Mouse (Mus musculus) ES-CJ7 (cell line): ENCODE measurements around the gene Nol9.

Experiments used
- DNase-seq: peaks from one replicate; pipeline ENCODE4 v3.0.0; 2011; ENCODE audit warnings: low read depth, low spot score

The Nol9 gene

DNA sequence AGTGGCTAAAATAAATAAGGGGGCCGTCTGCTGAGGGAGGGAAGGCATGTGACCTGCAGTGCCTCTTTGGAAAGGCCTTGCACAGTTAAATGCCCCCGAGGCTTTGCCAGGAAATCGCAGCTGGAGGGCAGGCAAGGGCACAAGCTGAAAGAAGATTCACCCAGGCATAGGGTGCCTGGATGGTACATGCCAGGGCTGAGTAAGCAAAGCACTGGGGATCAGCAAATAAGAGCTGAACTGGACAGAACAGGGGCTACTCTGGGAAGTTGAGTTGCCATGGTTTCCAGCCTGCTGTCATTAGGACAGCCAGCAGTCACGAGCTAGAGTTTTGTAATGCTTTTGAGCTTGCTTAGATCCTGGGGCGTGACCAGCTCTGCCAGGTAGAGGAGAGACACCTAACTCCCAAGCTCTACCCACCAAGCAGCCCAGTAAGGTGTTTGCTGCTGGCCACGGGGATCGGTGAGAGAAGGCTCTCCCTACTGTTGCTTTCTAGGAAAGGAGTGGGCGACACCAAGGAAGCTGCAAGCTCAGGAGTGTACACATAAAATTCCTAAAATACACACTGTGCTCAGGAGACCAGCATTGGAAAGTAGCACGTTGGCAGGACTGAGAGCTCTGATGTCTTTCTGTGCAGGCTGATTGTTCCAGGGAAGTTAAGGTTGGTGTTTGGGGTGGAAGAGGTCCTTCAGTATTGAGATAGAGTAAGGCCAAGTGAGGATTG lies 23.4 kb downstream of the Nol9 start:
- no peak for DNase-seq

DNA sequence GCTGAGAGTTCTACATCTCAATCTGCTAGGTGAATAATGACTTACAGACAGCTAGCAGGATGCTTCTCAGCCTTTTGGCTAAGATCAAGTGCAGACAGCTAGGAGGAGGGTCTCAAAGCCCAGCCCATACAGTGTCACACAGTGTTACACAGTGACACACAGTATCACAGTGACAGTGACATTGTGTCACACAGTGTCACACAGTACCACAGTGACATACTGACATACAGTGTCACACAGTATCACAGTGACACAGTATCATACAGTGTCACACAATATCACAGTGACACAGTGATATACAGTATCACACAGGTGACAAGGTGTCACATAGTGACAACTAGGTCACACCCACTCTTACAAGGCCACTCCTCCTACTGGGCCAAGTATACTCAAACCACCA lies 28.2 kb downstream of the Nol9 start:
- DNase-seq = no peak

DNA sequence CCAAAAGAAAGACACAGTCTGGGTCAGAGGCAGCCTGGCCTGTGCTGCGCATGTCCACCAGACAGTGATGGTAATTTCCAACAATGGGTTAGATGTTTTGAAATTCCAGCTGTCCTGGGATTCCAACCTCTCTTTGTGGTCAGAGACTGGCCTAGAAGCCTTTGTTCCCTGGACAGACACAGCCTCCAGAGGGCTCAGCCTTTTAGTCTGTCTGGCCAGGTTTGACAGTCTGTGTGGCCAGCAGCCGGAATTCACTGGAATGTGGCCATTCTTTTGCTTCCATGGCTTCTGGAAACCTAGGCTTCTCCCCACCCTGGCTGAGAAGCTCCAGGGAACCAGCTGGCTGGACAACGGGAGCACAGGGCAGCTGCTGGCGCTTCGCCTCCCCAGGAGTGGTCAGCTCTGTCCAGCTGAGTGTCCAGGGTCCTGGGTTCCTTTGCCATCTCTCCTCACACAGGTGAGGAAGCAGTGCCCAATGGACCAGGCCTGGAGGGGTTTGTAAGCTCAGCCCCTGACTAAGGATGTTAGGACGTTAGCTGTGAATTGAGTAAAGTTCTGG lies 29.1 kb downstream of the Nol9 start:
- no peak for DNase-seq

DNA sequence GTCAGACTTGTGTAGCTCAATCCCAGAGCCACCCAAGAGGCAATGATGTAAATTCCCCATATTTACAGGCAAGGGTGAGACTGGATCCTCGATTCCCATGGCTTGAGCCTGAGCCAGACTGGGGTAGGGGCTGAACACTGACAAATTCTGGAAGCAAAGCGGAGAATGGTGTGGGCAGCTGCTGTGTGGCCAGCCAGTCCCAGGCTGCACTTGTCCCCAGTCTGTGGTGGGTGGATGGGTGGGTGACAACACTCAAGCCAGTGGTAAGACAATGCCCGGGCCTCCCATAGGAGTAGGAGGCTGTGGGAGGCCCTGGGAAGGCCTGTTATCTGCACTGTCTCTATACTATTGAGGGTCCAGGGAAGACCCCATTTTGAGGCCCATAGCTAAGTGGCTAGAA lies 30.1 kb downstream of the Nol9 start:
- DNase-seq = no peak

DNA sequence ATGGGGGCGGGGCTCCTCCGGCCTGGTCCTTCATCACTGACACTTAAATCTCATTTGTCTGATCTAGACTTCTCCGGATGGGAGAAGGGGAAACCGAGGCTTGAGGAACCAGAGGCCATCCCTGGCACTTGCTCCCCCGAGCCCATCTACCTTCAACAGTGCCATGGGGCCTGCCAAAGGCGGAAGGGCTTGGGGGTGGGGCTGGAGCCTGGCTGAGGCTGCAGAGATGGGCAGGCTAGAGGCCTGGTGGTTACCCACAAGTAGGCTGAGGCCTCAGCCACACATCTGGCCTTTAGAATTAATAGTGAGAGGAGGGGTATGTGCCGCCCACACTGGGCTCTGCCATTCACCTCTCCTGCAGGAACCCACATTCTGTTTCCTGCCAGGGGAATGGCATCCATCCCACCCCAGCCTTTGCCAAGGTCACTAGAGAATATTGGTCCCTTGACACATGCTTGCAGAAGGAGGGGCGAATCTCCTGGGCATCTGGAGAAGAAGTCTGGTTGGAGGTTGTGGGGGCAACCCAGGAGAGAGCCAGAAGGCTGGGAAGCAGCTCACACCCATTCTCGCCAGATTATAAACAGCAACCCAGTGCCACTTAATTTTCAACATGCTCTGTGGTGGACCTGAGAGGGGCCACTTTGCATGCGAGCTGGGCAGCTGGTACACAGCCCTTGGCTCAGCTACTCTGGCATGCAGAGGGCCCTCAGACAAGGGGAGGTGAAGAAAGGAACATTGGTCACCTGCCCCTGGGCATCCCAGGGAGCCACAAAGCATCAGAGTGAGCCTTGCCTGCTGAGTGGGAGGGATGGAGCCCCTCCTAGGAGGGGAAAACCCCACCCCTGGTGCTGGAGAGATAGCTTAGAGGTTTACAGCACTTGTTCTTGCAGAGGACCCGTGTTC lies 31.6 kb downstream of the Nol9 start:
- no peak for DNase-seq

DNA sequence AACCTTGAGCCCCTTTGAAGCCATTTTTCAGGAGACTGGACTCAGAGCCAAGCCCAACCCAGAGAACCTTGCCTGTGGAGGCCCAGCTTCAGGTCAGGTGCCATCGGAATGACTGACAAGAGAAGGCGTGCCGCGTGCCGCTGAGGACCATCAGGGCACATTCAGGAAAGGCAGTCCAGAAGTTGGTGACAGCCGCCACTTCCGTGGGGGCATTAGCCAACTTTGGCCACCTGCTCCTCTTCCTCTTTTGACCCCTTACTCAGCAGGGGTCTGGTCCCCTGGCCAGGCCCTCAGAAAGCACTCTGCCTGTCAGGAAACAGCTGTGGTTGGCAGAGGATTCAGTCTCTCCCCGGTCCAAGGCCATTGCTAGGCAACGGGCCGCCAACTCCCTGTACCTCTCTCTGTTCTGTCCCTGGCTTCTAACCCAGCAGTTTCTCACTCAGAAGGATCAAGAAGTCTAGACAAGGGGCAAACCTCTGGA lies 33.0 kb downstream of the Nol9 start, which contains the start of gene Plekhg5:
Gene Plekhg5, plus strand, starts transcription at position 378 of the 481 bp plus-strand sequence.
- peak; percentile 53 for DNase-seq

DNA sequence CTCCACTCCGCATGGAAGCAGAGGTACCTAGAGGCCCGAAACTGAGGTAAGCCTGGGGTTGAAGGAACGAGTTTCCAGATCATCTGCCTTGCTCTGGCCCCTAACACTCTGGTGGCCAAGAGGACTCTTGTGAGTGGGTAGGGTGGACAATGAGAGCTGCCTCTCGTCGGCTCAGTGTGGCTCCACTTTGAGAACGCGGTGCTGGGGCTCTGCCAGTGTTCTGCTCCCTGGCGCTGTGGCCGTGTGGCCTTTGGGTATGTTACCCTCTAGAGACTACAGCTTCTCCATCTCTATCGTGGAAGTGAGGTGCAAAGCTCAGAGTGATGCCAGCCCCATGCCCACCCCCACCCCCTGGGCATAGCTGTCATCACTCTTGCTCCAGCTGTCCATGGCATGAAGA lies 33.5 kb downstream of the Nol9 start:
- no peak for DNase-seq

DNA sequence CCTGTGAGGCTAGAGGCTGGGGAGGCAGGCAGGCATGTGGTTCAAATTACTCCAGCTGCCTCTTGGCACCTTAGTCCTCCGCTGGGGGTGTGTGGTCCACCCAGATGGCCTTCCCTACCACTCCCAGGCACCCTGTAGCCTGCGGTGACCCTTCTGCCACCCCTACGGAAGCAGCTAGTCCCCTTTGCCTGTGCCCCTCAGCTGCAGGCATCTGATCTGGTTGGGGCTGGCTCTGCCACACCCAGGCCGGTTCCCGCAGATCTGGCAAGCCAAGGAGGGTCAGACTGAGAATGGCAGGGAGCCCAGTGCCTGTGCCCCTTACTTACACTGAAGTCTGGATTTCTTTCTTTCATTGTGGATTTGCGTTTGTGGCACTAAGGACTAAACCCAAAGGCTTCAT lies 34.6 kb downstream of the Nol9 start:
- DNase-seq = no peak

DNA sequence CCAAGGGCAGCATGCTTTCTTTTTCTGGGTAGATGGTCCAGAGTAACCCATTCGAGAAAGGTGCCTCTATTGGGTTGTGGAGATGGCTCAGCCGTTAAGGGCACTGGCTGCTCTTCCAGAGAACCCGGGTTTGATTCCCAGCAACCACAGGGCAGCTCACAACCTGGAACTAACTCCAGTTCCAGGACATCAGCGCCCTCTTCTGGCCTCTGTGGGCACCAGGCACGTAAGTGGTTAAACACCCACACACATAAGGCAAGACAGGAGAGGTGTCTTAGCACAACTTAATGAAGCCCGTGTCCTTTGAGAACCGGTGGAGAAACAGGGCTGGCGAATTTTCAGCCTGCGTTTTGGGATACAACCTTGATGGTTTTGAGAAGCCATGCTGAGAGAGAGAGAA lies 35.4 kb downstream of the Nol9 start:
- peak; percentile 65 for DNase-seq

DNA sequence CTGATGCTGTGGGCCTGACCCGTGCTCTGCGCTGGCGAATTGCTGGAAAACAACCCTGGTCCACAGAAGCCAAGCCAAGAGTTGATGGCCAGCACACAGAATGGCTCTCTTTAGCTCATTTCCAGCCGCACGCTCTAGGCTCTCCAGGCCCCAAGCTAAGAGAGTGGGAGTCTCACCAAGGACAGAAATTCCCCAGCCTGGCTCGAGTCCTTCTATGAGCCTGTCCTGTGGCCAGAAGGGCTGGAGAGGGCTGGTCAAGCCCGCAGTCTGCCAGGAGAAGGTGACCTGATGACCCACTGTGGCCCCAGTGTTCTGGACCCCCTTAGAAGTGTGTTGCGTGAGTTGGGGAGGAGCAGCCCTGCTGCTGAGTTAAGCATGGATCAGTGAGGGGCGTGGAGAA lies 38.1 kb downstream of the Nol9 start:
- DNase-seq = no peak

DNA sequence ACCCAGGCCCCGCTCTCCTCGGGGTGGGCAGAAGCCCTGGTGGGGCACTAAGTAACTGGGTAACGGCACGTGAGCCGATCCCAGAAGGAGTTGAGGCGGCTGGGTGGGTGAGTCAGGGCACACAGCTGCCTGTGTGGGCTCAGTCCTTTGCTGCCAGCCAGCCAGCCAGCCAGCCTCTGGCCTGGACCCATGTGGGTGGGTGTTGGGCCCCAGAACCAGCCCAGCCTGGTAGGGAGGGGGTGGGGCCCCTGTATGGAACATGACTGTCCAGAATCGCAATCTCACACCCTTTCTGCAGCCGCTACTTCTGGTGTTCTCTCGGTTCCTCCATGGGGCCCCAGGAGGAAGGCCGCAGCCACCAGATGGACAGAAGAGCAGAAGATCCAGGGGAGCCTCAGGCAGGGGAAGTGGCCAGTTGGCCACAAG lies 39.0 kb downstream of the Nol9 start:
- DNase-seq = no peak

DNA sequence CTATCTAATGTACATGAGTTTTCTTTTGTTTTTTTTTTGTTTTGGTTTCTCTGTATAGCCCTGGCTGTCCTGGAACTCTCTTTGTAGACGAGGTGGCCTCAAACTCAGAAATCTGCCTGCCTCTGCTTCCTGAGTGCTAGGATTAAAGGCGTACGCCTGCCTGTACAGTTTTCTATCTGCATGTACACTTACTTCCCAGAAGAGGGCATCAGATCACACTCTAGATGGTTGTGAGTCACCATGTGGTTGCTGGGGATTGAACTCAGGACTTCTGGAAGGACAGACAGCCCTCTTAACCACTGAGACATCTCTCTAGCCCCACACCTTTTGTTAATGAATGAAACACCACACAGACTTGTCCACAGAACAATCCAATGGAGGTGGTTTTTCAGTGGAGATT lies 40.1 kb downstream of the Nol9 start:
- DNase-seq = peak; percentile 72

DNA sequence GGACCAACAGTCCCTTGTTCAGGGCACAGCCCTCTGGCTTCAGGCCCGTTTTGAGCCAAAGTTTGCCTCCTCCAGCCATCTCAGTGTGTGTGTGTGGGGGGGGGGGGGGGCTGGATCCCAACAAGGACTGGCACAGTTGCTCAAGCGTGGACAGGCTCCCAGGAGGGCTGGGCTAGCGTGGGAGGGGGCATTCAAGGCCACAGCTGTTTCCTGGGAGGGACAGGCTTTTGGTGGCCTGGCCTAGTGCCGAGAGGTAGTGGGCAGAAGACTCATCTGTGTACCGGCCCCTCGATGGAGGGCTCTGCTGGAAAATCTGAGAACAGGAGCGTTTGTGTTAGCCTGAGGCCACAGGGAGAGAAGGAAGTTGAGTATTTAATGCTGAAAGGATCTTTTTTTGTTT lies 40.8 kb downstream of the Nol9 start:
- no peak for DNase-seq

DNA sequence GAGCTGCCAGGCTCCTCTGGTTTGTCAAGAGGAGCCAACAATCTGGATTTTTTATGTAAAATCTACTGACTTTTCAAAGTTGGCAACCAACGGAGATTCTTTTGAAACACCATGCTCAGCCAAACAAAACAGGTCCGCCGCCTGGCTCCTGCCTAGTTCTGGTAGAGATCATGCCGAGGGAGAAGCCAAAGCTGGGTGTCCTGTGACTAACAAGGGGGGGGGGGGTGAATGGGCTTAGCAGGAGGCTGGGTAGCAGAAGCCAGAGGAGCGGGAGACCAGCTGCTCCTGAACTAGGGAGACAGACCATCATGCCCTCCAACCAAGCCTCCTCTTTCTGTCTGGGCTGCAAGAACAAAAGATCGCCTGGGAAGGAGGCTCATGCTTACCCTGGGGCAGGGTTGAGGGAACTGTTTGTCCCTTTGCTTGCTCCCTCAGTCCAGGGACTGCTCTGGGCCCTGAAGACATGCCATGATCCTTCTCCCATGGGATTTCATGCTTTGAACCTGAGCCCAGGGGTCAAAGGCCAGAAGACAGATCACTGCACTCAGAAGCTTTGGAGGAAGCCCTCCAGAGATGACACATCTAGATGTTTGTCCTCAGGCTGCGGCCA lies 44.6 kb downstream of the Nol9 start:
- DNase-seq = no peak

DNA sequence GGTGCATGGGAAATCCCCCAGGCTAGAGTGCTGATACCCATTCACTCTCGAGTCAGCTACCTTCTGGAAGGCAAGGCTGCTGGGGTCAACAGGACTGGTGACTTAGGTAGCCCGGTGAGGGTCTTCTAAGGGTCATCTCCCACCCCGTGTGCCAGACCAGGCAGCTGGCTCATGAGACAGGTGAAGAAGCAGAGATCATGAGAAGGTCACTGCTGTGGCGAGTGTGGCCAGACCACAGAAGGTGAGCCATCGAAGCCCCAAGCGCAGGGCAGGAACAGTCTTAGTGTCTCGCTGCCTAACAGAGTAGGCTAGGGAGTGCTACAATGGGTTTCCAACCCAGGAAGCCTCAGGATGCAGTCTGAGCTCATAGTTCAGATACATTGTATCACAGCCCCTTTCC lies 45.5 kb downstream of the Nol9 start:
- no peak for DNase-seq

DNA sequence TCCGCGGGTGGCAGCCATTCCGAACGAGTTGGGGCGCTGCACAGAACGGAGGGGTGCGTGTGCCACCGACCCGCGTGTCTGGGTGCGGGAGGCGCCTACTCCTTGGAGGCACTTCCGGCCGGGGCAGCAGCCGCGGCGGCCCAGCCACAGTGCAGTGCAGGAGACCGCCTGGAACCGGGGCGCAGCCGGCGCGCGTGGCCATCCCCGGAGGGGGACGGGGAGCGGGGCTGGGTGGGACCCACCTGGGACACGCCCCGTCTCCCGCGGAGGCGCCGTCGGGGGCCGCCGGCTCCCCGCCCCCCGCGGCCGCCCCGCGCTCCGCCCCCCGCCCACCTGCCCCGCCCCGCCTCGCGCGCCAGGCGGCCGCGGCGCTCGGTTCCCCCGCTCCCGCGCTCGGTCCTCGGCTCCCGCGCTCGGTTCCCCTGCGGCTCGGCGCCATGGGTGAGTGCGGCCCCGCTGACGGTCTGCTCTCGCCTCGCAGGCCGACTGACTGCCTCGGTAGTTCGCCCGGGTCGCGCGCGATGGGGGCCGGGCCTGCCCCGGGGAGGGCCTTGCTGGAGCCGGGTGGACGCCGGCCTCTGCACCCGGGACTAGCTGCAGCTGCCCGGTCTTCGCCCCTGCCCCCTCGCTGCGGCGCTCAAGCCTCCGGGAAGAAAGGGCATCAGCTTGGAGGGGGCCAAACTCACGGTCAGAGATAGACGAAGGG lies 47.5 kb downstream of the Nol9 start:
- DNase-seq = no peak

DNA sequence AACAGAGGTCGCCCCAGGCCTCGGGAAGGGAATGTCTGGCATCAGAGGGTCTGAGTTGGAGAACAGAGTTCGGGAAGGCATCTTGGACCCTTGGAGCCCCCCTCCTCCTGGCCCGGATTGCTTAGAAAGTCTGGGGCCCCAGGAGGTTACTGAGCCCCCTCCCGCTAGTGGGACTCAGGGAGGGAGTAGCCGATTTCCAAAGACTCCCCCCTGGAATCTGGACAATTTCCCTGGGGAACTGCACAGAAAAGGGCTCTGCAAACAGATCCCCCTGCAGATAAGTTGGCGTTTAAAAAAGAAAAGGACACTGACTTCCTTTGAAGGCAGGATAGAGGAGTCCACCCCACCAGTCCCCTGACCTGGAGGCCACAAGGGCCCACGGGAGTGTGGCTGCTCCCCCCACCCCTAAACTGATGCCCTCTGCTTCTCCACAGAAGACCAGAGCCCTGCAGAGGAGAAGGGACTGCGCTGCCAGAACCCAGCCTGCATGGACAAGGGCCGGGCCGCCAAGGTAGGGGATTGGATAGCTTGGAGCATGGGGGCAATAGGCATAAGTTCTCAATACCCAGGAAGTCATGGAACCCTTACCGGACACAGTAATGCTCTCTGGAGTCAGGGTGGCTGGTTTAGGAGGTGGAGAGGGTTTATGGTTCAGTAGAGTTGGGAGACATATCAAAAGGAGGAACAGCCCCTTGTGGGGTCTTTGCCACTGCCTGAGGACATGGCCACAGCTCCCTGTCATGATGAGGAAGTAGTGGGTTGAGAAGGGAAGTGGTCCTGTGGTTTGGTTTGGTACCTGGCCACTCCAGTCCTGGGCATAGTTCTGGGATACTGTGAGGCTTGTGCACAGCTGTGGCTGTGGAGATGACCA lies 48.3 kb downstream of the Nol9 start:
- no peak for DNase-seq

DNA sequence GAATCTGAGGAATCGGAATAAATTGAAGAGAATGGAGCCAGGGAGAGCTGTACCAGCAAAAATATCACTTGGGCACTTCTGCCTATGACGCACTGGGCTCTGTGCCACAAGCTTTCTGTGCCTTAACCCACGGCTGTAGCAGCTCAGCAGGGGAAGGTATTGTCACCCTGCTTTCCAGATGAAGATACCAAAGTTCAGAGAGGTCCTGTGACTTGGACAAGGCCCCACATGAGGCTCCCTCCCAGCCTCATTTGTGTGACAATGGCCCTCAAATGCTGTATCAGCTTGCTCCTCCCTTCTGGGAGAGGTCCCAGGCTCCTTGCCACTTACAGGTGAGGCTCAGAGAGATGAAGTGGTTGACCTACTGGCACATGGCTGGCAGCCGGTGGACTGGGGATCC lies 49.0 kb downstream of the Nol9 start:
- DNase-seq = peak; percentile 91

DNA sequence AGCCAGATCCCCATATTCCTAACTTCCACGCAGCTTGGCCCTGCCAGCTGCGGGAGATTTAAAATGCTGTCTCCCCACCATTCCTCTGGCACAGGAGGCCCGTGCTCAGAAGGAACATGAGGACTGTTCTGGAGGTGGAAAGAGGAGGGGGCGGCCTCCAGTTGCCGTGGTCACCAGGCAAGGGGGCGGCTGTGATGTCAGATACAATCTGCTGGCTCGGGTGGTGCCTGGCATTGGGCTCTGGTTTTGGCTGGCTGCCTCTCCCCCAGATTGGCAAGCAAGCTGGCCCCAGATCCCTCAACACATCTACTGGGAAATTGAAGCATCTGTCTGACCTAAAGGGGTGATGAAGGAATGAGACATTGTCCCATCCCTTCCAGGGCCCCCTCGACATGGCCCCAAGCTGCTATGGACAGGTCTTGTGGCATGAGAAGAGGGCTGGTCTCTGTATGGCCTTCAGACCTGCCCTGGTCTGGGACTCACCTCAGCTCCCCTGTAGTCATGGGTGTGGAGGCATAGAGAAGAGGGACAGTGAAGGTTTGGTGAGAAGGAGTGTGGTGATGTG lies 49.5 kb downstream of the Nol9 start:
- no peak for DNase-seq

DNA sequence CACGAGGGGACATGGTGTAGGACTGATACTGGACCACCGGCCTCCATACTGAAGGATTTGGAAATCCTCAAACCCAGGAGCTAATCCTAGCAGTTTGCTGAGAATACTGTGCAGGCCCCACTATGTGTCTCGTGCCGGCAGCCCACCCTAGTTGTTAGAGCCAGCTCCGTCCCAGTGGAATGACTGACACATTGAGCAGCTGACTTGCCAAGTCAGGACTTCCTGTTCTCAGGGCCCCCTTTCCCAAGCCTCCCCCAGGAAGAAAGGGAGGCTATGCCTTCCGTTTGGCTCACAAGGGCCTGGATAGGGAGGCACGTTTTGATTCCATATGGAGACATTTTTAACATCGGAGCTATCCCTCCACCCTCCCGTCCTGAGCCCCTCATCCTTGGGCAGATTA lies 51.1 kb downstream of the Nol9 start:
- no peak for DNase-seq
